Mouse (Mus musculus): ENCODE data around the gene Hoxd3. TPM values are rescaled to one million over a fixed set of nuclear protein-coding genes. Genes with fewer than 3 reads are reported as not detected.
A peak's percentile ranks its signal among the peaks of the same experiment; 100 is the strongest.

The Hoxd3 gene
- not detected in 2 replicates for polyA plus RNA-seq (2015; fragmentation: Nextera tagmentation; extraction: Ambion mirVana)

GRCm38 (mm10) chr2:74711721-74712621 lies at the start of gene Hoxd3, which contains the start of gene Hoxd4:
Hoxd3 (plus strand) TSS chr2:74711927.
Hoxd4 (plus strand) TSS chr2:74711929.
- WGBS = 1% methylated on average over 61 of the region's 65 CpGs
- no peak within 1 kb of the TSS for H3K9ac ChIP-seq (replicated peaks; ENCODE audit: low read depth)
- 0 out of 2 replicates have a peak, but pooled peaks cover 6% of the 10 kb centered on the region for H3K4me1 ChIP-seq (ENCODE audit: insufficient read depth, low read depth, low read length)
- peak within 1 kb of the TSS; percentile 48 for H3K4me2 ChIP-seq (replicated peaks; ENCODE audit: low read depth, low read length)
- H3K9me3 ChIP-seq (ENCODE audit: low read length) = no peaks in the 10 kb centered on the region
- peaks cover 89% of the 10 kb centered on the region for H3K27me3 ChIP-seq (replicated peaks; ENCODE audit: insufficient read depth, low read length)
- TF ChIP-seq CTCF (IDR thresholded peaks at IDR 0.05) = no peak
- TF ChIP-seq EP300 (IDR thresholded peaks at IDR 0.05) = no peak
- DNase-seq (ENCODE audit: low spot score) = no peak
- no peaks in the 10 kb centered on the region for H3K36me3 ChIP-seq (ENCODE audit: insufficient read depth, low read length)
- no peak; the same call in 1 of the 2 replicates for ATAC-seq
- no peak within 1 kb of the TSS for H3K27ac ChIP-seq (ENCODE audit: low read length)
- peak within 1 kb of the TSS; percentile 28 for H3K4me3 ChIP-seq (ENCODE audit: low read depth, low read length)

DNA sequence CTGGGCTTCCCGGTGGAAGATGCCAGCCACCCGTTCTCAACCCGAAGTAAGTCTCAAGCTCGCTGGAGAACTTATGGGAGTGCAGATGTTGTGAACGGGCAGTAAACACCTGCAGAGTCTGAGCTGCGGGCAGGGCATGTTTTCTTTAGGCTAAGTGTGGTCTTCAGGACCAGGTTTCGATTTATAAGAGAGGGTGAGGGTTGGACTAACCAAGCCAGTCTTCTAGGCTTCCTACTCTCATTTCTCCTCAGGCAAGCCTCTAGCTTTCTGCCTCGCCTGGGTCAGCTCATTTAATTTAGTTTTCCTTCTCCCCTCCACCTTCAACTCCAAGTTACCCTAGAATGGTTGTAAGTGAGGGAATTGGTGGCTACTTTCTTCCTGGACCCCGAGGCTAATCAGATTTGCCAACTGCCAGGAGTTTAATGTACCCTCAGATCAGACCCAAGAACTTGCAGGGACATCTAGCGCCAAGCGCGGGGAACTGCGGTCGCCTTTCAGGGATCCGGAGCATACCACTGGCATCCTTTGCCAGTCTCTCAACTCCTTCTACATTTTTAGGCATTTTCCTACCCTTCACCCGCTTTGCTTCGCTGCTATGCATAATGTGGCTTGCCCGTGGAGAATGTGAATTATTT lies 48.3 kb upstream of the Hoxd3 start:
- WGBS = 4% methylated on average over 18 of the region's 18 CpGs
- H3K4me2 ChIP-seq (replicated peaks; ENCODE audit: low read depth, low read length) = no peak overlapping the region
- no peaks in the 10 kb centered on the region; the same call in 1 of the 2 replicates for H3K4me1 ChIP-seq (ENCODE audit: insufficient read depth, low read depth, low read length)
- TF ChIP-seq EP300 (IDR thresholded peaks at IDR 0.05) (no peak), CTCF (IDR thresholded peaks at IDR 0.05) (peak; percentile 79)
- no peak overlapping the region for H3K27ac ChIP-seq (ENCODE audit: low read length)
- H3K4me3 ChIP-seq (ENCODE audit: low read depth, low read length) = no peak overlapping the region
- H3K36me3 ChIP-seq (ENCODE audit: insufficient read depth, low read length) = no peaks in the 10 kb centered on the region
- H3K27me3 ChIP-seq (replicated peaks; ENCODE audit: insufficient read depth, low read length) = peaks cover 86% of the 10 kb centered on the region
- DNase-seq (ENCODE audit: low spot score) (peak; percentile 58), ATAC-seq (no peak)
- no peak overlapping the region for H3K9ac ChIP-seq (replicated peaks; ENCODE audit: low read depth)
- H3K9me3 ChIP-seq (ENCODE audit: low read length) = no peaks in the 10 kb centered on the region

DNA sequence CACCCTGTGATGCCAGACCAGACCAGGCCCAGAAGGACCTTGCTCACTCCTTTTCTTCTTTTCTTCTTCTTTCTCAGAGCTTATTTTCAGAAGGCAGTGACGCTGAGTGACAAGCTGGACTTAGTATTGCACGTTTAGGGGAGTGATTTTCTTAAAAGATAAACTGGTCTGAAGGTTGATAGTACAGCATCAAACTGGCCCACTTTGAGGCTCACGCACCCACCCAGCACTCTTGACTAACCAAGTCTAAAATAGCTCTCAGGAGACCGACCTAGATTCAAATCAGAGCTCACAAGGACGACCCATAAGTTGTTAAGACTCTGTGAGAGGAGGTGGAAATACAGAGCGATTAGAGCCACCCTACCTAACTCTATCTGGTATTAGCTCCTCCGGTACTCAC lies 45.3 kb upstream of the Hoxd3 start:
- H3K9me3 ChIP-seq (ENCODE audit: low read length) = no peaks in the 10 kb centered on the region
- no peak overlapping the region for H3K27ac ChIP-seq (ENCODE audit: low read length)
- TF ChIP-seq CTCF (IDR thresholded peaks at IDR 0.05) = no peak
- TF ChIP-seq EP300 (IDR thresholded peaks at IDR 0.05) = no peak
- peaks cover 87% of the 10 kb centered on the region for H3K27me3 ChIP-seq (replicated peaks; ENCODE audit: insufficient read depth, low read length)
- no peak for DNase-seq (ENCODE audit: low spot score)
- H3K4me1 ChIP-seq (ENCODE audit: insufficient read depth, low read depth, low read length) = no peaks in the 10 kb centered on the region; the same call in 1 of the 2 replicates
- no peak overlapping the region for H3K9ac ChIP-seq (replicated peaks; ENCODE audit: low read depth)
- no peaks in the 10 kb centered on the region for H3K36me3 ChIP-seq (ENCODE audit: insufficient read depth, low read length)
- ATAC-seq = no peak
- WGBS = 5% methylated on average over 7 of the region's 7 CpGs
- no peak overlapping the region for H3K4me2 ChIP-seq (replicated peaks; ENCODE audit: low read depth, low read length)
- H3K4me3 ChIP-seq (ENCODE audit: low read depth, low read length) = no peak overlapping the region

- DNase-seq (ENCODE audit: low spot score) = no peak
- Histone ChIP-seq H3K4me1 (ENCODE audit: insufficient read depth, low read depth, low read length) (no peaks in the 10 kb centered on the region; the same call in 1 of the 2 replicates), H3K36me3 (ENCODE audit: insufficient read depth, low read length) (no peaks in the 10 kb centered on the region), H3K4me2 (replicated peaks; ENCODE audit: low read depth, low read length) (no peak overlapping the region), H3K27ac (ENCODE audit: low read length) (no peak overlapping the region), H3K27me3 (replicated peaks; ENCODE audit: insufficient read depth, low read length) (peaks cover 88% of the 10 kb centered on the region), H3K4me3 (ENCODE audit: low read depth, low read length) (no peak overlapping the region), H3K9me3 (ENCODE audit: low read length) (no peaks in the 10 kb centered on the region), H3K9ac (replicated peaks; ENCODE audit: low read depth) (no peak overlapping the region)
- no peak for ATAC-seq
- TF ChIP-seq EP300 (IDR thresholded peaks at IDR 0.05) = no peak
- no peak for TF ChIP-seq CTCF (IDR thresholded peaks at IDR 0.05)
- WGBS = 5% methylated on average over 35 of the region's 36 CpGs
These were observed 44.4 kb upstream of the Hoxd3 start for GRCm38 (mm10) chr2:74667191-74667841.

DNA sequence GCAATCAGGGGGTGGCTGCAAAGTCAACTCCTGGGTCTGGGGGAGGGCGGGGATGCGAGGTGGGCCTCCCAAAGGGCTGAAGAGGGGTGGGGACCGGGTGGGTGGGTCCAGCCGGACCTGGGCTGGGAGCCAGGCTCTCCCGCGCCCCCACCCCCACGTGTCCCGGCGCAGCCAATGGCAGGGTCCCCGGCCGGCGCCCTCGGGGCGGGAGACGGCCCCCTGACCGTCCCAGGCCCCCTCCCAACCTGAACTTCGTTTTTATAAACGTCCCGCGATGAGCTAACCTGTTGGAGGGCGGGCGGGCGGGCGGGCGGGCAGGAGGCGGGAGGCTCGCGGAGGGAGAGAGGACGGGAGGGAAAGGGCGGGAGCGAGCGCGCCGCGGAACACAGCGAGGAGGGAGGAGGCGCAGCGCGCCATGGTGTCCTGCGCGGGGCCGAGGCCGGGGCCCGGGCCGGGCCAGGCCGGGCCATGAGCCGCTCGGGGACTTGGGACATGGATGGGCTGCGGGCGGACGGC lies 43.8 kb upstream of the Hoxd3 start, which contains the start of gene Hoxd13:
Gene Hoxd13 (plus strand): TSS at position 469 of the 516 bp plus-strand sequence.
- H3K27me3 ChIP-seq (replicated peaks; ENCODE audit: insufficient read depth, low read length) = peaks cover 88% of the 10 kb centered on the region
- H3K9me3 ChIP-seq (ENCODE audit: low read length) = no peaks in the 10 kb centered on the region
- H3K27ac ChIP-seq (ENCODE audit: low read length) = no peak within 1 kb of the TSS
- no peaks in the 10 kb centered on the region for H3K36me3 ChIP-seq (ENCODE audit: insufficient read depth, low read length)
- peaks cover 3% of the 10 kb centered on the region for H3K4me1 ChIP-seq (ENCODE audit: insufficient read depth, low read depth, low read length)
- WGBS = 0% methylated on average over 19 of the region's 51 CpGs
- DNase-seq (ENCODE audit: low spot score) (no peak), ATAC-seq (peak; percentile 44; the same call in 1 of the 2 replicates)
- peak within 1 kb of the TSS; percentile 35 for H3K4me3 ChIP-seq (ENCODE audit: low read depth, low read length)
- H3K4me2 ChIP-seq (replicated peaks; ENCODE audit: low read depth, low read length) = peak within 1 kb of the TSS; percentile 73
- no peak within 1 kb of the TSS for H3K9ac ChIP-seq (replicated peaks; ENCODE audit: low read depth)
- TF ChIP-seq EP300 (IDR thresholded peaks at IDR 0.05) (no peak), CTCF (IDR thresholded peaks at IDR 0.05) (no peak)
